Mouse (Mus musculus): ENCODE data around the gene Csn3. TPM values are rescaled to one million over a fixed set of nuclear protein-coding genes. Genes with fewer than 3 reads are reported as not detected.

Csn3 gene
- not detected in 2 replicates for polyA plus RNA-seq (2012; rRNA removed)

GRCm38 (mm10) chr5:87925372-87925771 is at the start of gene Csn3:
Csn3 (plus strand) TSS chr5:87925579.
- TF ChIP-seq POLR2A (IDR thresholded peaks at IDR 0.05; ENCODE audit: borderline replicate concordance, extremely low read depth, insufficient read depth, insufficient read length, poor library complexity, severe bottlenecking) (no peak), CTCF (IDR thresholded peaks at IDR 0.05; ENCODE audit: borderline replicate concordance, extremely low read depth, insufficient read depth, insufficient read length) (no peak)
- no peak for DNase-seq (ENCODE audit: low read depth)

- no peak for DNase-seq (ENCODE audit: low read depth)
- TF ChIP-seq CTCF (IDR thresholded peaks at IDR 0.05; ENCODE audit: borderline replicate concordance, extremely low read depth, insufficient read depth, insufficient read length) (no peak), POLR2A (IDR thresholded peaks at IDR 0.05; ENCODE audit: borderline replicate concordance, extremely low read depth, insufficient read depth, insufficient read length, poor library complexity, severe bottlenecking) (no peak)
These were observed 40.6 kb upstream of the Csn3 start, which contains the start of gene Odam for GRCm38 (mm10) chr5:87884729-87885128. Odam (plus strand) TSS chr5:87885029.

DNA sequence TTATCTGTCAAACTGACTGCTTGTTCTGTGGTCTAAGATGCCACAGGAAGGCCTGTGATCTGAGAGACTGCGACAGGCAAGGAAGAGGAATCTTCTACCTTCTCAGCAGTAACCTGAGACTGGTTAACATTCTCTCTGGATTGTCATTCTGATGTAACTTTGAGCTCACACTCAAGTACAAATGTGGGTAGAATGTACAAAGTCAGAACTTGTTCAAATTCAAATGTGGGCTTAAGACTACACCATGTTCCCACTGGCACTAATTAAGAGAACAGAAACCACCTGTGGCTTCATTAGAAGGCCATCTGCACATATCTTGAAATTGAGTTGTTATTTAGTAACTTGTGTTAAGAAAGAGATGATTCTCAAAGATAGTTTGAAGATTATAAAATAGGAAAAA is 6.2 kb downstream of the Csn3 start:
- TF ChIP-seq POLR2A (IDR thresholded peaks at IDR 0.05; ENCODE audit: borderline replicate concordance, extremely low read depth, insufficient read depth, insufficient read length, poor library complexity, severe bottlenecking) (no peak), CTCF (IDR thresholded peaks at IDR 0.05; ENCODE audit: borderline replicate concordance, extremely low read depth, insufficient read depth, insufficient read length) (no peak)
- no peak for DNase-seq (ENCODE audit: low read depth)

- TF ChIP-seq POLR2A (IDR thresholded peaks at IDR 0.05; ENCODE audit: borderline replicate concordance, extremely low read depth, insufficient read depth, insufficient read length, poor library complexity, severe bottlenecking) (no peak), CTCF (IDR thresholded peaks at IDR 0.05; ENCODE audit: borderline replicate concordance, extremely low read depth, insufficient read depth, insufficient read length) (no peak)
- peak; percentile 34 for DNase-seq (ENCODE audit: low read depth)
These were observed 15.4 kb downstream of the Csn3 start for GRCm38 (mm10) chr5:87940752-87941151.

GRCm38 (mm10) chr5:87942515-87942914 is 17.1 kb downstream of the Csn3 start:
- peak; percentile 34 for DNase-seq (ENCODE audit: low read depth)

DNA sequence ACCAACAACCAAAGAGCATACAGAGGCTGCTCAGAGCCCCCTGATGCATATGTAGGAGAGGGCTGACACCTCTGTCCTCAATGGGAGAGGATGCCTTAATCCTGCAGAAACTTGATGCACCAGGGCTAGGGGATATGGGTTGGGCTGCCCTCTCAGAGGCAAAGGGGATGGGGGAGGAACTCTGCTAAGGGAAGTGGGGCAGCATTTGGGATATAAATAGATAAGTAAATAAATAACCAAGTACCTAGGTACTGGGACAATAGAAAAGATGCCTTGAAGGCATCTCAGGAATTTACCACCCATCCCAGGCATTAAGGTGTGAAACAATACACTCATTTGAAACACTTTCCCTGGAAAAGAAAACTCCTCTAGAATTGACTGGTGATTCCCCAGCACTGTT is 26.5 kb downstream of the Csn3 start:
- no peak for DNase-seq (ENCODE audit: low read depth)
- TF ChIP-seq POLR2A (IDR thresholded peaks at IDR 0.05; ENCODE audit: borderline replicate concordance, extremely low read depth, insufficient read depth, insufficient read length, poor library complexity, severe bottlenecking), result no peak
- TF ChIP-seq CTCF (IDR thresholded peaks at IDR 0.05; ENCODE audit: borderline replicate concordance, extremely low read depth, insufficient read depth, insufficient read length), result no peak

More at GRCm38 (mm10) chr5:87942515-87942914, 17.1 kb downstream of the Csn3 start:
- TF ChIP-seq POLR2A (IDR thresholded peaks at IDR 0.05; ENCODE audit: borderline replicate concordance, extremely low read depth, insufficient read depth, insufficient read length, poor library complexity, severe bottlenecking), result no peak
- no peak for TF ChIP-seq CTCF (IDR thresholded peaks at IDR 0.05; ENCODE audit: borderline replicate concordance, extremely low read depth, insufficient read depth, insufficient read length)

DNA sequence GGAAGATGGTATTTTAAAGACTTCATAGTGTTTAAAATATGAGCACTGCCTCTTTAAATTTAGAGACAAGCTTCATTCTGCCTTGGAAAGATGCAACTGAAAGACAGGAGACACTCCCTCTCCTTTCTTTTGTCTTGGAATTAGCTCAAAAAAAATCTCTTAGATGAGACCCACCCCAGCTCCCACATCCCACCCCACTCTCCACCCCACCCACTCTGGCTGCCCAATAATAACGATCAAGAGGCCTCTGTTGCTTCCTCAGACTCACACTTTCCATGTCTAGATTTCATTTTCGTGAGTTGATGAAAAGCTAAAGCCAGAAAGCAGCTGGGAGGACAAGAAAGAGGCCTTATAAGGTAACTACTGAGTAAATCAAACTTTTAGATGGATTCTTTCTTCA is 43.8 kb downstream of the Csn3 start, which contains the start of the genes 2310003L06Rik and Gm28434:
2310003L06Rik (plus strand) TSS at position 259 of the 400 bp plus-strand sequence.
Gm28434 (plus strand) TSS at position 317 of the 400 bp plus-strand sequence.
- DNase-seq (ENCODE audit: low read depth), result no peak

DNA sequence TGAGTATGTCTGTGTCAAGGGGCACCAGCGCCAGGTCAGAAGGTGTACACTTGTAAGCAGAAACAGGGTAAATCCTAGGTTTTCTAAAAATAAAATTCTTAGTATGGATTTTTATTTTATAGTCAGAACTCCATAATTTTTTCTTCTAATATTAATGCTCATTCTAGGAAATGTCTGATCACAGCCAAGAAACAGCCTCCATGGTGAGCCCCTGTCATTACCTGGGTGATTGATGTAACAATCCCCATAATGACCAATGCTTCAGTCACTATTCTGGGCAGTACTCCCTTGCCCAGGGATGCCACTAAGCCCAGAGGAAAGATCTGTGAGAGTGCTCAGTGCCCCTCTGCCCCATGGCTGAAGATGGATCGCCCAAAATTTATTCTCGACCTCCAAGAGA is 53.8 kb downstream of the Csn3 start, which contains the start of gene Cabs1:
Cabs1 (plus strand) TSS at position 301 of the 400 bp plus-strand sequence.
- TF ChIP-seq CTCF (IDR thresholded peaks at IDR 0.05; ENCODE audit: borderline replicate concordance, extremely low read depth, insufficient read depth, insufficient read length) (no peak), POLR2A (IDR thresholded peaks at IDR 0.05; ENCODE audit: borderline replicate concordance, extremely low read depth, insufficient read depth, insufficient read length, poor library complexity, severe bottlenecking) (no peak)
- DNase-seq (ENCODE audit: low read depth), result no peak

More for the DNA sequence above, 43.8 kb downstream of the Csn3 start, which contains the start of the genes 2310003L06Rik and Gm28434:
- TF ChIP-seq POLR2A (IDR thresholded peaks at IDR 0.05; ENCODE audit: borderline replicate concordance, extremely low read depth, insufficient read depth, insufficient read length, poor library complexity, severe bottlenecking) (no peak), CTCF (IDR thresholded peaks at IDR 0.05; ENCODE audit: borderline replicate concordance, extremely low read depth, insufficient read depth, insufficient read length) (no peak)

Other genes with a start within 250 kb of the Csn3 start
- not detected in 2 replicates for gene Csn2, start 225.9 kb upstream of the Csn3 start, polyA plus RNA-seq (2012; rRNA removed)
- not detected in 2 replicates for gene Csn1s2a, start 151.0 kb upstream of the Csn3 start, polyA plus RNA-seq (2012; rRNA removed)
- not detected in 2 replicates for gene Csn1s2b, start 117.5 kb upstream of the Csn3 start, polyA plus RNA-seq (2012; rRNA removed)
- gene Prr27, start 99.9 kb upstream of the Csn3 start, polyA plus RNA-seq (2012; rRNA removed), result not detected in 2 replicates
- gene Odam, start 40.5 kb upstream of the Csn3 start, polyA plus RNA-seq (2012; rRNA removed), result not detected in 2 replicates
- gene 2310003L06Rik, start 43.9 kb downstream of the Csn3 start, polyA plus RNA-seq (2012; rRNA removed), result not detected in 2 replicates
- gene Gm28434, start 43.9 kb downstream of the Csn3 start, polyA plus RNA-seq (2012; rRNA removed), result not detected in 2 replicates
- not detected in 2 replicates for gene Cabs1, start 53.9 kb downstream of the Csn3 start, polyA plus RNA-seq (2012; rRNA removed)
- gene Smr3a, start 77.0 kb downstream of the Csn3 start, polyA plus RNA-seq (2012; rRNA removed), result not detected in 2 replicates
- gene Smr2, start 161.0 kb downstream of the Csn3 start, polyA plus RNA-seq (2012; rRNA removed), result not detected in 2 replicates
- gene Gm11116, start 186.0 kb downstream of the Csn3 start, polyA plus RNA-seq (2012; rRNA removed), result not detected in 2 replicates
- not detected in 2 replicates for gene Gm11115, start 228.5 kb downstream of the Csn3 start, polyA plus RNA-seq (2012; rRNA removed)

Data from brain, embryonic 14.5 days (tissue).